Mouse (Mus musculus): ENCODE results near the gene Hs2st1. TPM values are rescaled to one million over a fixed set of nuclear protein-coding genes. Genes with fewer than 3 reads are reported as not detected.

Hs2st1 gene
- total RNA-seq, 2 experiments from 2014 or later, result 38.4 to 40.5 TPM

- no peak overlapping the region for H3K27ac ChIP-seq
- H3K4me3 ChIP-seq, result no peak overlapping the region
- TF ChIP-seq CTCF (conservative IDR thresholded peaks at IDR 0.05), result no peak
- no peak for DNase-seq (ENCODE audit: low spot score in 2 of 2)
Observed at GRCm38 (mm10) chr3:144580281-144580680, 10.3 kb upstream of the Hs2st1 start.

DNA sequence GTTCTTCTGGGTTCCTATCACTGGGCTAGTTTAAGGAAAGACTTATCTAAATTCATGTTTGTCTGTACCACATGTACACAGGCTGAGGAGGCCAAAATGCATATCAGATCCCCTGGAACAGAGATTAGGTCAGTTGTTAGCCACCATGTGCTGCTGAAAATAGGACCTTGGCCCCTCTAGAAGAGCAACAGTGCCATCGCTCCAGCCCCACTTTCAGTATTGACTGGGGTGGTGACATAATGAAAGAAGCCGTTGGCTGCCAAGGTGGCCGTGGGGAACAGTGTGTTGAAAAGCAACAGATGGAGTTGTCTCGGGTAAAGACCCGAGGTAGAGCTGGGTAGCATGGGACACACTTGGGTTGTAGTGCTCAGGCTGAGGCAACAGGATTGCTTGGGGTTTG, 9.8 kb upstream of the Hs2st1 start:
- TF ChIP-seq CTCF (conservative IDR thresholded peaks at IDR 0.05), result no peak
- Histone ChIP-seq H3K4me3 (no peak overlapping the region), H3K27ac (no peak overlapping the region)
- no peak for DNase-seq (ENCODE audit: low spot score in 2 of 2)

DNA sequence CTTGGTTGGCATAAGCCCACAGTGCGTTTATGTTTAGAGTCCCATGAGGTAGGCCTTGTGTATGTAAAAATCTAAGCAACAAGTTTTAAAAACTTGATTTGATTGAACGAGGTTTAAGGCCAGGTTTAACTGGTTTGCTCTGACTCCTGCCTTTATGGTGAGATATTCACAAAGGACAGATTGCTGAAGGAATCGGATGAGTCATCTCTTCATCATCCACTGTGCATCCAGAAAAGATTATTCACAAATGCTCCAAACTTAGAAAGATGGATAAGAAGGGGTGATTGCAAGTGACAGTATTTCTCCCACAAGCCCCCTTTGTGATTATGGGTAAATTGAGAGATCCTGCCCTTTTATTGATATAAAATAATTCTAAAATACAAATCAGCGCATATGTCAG, 8.9 kb upstream of the Hs2st1 start:
- no peak for DNase-seq (ENCODE audit: low spot score in 2 of 2)

GRCm38 (mm10) chr3:144577366-144578340, 7.7 kb upstream of the Hs2st1 start:
- TF ChIP-seq CTCF (conservative IDR thresholded peaks at IDR 0.05), result no peak
- H3K4me3 ChIP-seq, result no peak overlapping the region
- H3K27ac ChIP-seq, result no peak overlapping the region
- DNase-seq (ENCODE audit: low spot score in 2 of 2), result no peak

More for the DNA sequence above, 8.9 kb upstream of the Hs2st1 start:
- Histone ChIP-seq H3K4me3 (no peak overlapping the region), H3K27ac (no peak overlapping the region)
- TF ChIP-seq CTCF (conservative IDR thresholded peaks at IDR 0.05), result no peak

- DNase-seq (ENCODE audit: low spot score in 2 of 2), result no peak
- TF ChIP-seq CTCF (conservative IDR thresholded peaks at IDR 0.05), result no peak
- no peak overlapping the region for H3K27ac ChIP-seq
- no peak overlapping the region for H3K4me3 ChIP-seq
Observed at GRCm38 (mm10) chr3:144574256-144574655, 4.3 kb upstream of the Hs2st1 start.

- DNase-seq (ENCODE audit: low spot score in 2 of 2), result no peak
- H3K4me3 ChIP-seq, result peak overlapping the region; percentile 61
- peak overlapping the region; percentile 100 for H3K27ac ChIP-seq
- TF ChIP-seq CTCF (conservative IDR thresholded peaks at IDR 0.05), result no peak
Observed at GRCm38 (mm10) chr3:144570816-144571487, 971 bp upstream of the Hs2st1 start.

GRCm38 (mm10) chr3:144569401-144569971, 495 bp downstream of the Hs2st1 start:
- TF ChIP-seq CTCF (conservative IDR thresholded peaks at IDR 0.05), result no peak
- peak in 1 of 2 experiments; percentile 40 for DNase-seq (ENCODE audit: low spot score in 2 of 2)
- H3K27ac ChIP-seq, result peak overlapping the region; percentile 96
- peak overlapping the region; percentile 80 for H3K4me3 ChIP-seq

- H3K4me3 ChIP-seq, result peak overlapping the region; percentile 80
- no peak for TF ChIP-seq CTCF (conservative IDR thresholded peaks at IDR 0.05)
- peak in 1 of 2 experiments; percentile 22 for DNase-seq (ENCODE audit: low spot score in 2 of 2)
- peak overlapping the region; percentile 96 for H3K27ac ChIP-seq
Observed at GRCm38 (mm10) chr3:144568861-144569361, 1.1 kb downstream of the Hs2st1 start.

GRCm38 (mm10) chr3:144565212-144565611, 4.8 kb downstream of the Hs2st1 start:
- H3K4me3 ChIP-seq, result no peak overlapping the region
- no peak for DNase-seq (ENCODE audit: low spot score in 2 of 2)
- TF ChIP-seq CTCF (conservative IDR thresholded peaks at IDR 0.05), result no peak
- H3K27ac ChIP-seq, result no peak overlapping the region

DNA sequence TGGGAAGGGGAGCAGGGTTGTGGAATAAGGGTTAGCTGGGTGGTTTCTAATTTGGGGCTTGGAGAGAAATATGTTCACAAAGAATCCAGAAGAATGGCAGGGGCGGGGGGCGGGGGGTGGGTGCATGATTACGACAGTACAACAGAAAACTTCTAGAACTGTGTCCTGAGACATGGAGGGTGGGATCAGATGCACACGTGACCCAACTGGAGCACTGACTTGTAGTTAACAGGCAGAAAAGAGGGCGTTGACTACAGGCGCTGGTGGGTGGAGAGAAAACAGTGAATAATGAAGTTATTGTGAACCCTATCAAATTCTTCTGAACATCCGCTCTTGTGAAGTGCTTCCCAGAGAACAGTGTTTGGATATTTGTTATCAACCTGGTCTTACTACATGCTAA, 6.1 kb downstream of the Hs2st1 start:
- TF ChIP-seq CTCF (conservative IDR thresholded peaks at IDR 0.05), result no peak
- DNase-seq (ENCODE audit: low spot score in 2 of 2), result no peak
- Histone ChIP-seq H3K4me3 (no peak overlapping the region), H3K27ac (no peak overlapping the region)

DNA sequence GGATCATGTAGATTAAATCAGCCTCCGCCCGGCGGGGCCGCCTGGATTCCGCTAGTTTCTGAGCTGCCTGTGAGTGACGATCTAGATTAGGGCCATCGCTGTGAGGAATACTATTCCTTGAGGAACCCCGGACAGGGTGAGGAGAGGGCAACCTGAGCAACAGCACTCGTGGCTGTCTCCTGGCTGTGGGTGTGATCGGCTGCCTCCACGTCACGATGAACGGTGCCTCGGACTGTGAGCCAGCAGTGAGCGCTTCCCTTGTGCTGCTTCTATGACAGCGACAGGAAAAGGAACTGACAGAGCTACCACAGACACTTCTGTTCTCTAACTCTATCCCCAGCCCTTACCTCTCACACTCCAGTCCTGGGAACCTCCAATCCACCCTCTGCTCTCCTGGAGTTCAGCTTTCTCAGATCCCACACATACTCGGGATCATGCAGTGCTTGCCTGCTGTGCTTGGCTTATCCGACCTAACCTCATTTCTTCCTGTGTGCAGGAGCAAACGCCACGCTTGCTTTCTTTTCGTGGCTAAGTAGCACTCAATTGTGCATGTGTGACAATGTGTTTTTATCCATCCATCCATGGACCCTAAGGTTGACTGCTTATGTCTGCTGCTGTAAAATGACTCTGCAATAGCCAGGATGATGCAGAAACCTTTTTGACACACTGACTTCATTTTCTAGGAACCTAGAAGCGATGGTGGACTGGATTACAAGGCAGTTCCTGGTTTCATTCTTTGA, 8.3 kb downstream of the Hs2st1 start:
- DNase-seq (ENCODE audit: low spot score in 2 of 2), result peak in 1 of 2 experiments; percentile 34
- Histone ChIP-seq H3K4me3 (peak overlapping the region; percentile 40), H3K27ac (peak overlapping the region; percentile 70)
- TF ChIP-seq CTCF (conservative IDR thresholded peaks at IDR 0.05), result no peak

GRCm38 (mm10) chr3:144558274-144558673, 11.7 kb downstream of the Hs2st1 start:
- Histone ChIP-seq H3K4me3 (no peak overlapping the region), H3K27ac (peak overlapping the region; percentile 28; the same call in 1 of the 2 replicates)
- no peak for TF ChIP-seq CTCF (conservative IDR thresholded peaks at IDR 0.05)
- DNase-seq (ENCODE audit: low spot score in 2 of 2), result no peak
